23 mouse cellular contexts compared by ENCODE assay signal in genomic region chr7:74471740-74472139, GRCm38 (mm10).
DNase-seq lines count a peak whose midpoint lies in the region; ATAC-seq and TF ChIP-seq lines count a peak whose summit lies in the region.
"Had no signal": no experiment of that assay in that cellular context is flagged by ENCODE, and none has a peak within 500 bp of the region (broad histone marks: within the 10 kb centered on the region; RNA-seq: fewer than 3 reads in every experiment).

No protein-coding gene starts in this region.

- H3K9me3 ChIP-seq in forebrain, embryonic 15.5 days = no peaks in the 10 kb centered on the region
- no peaks in the 10 kb centered on the region for H3K9me3 ChIP-seq in forebrain, embryonic 12.5 days
- H3K9me3 ChIP-seq: embryonic facial prominence, embryonic 13.5 days; heart, embryonic 15.5 days; hindbrain, embryonic 15.5 days had no signal

- TF ChIP-seq CTCF in olfactory bulb, adult 2 months (IDR thresholded peaks at IDR 0.05; ENCODE audit: insufficient read depth, low read depth, low read length) = no peak

- no peak overlapping the region for H3K9ac ChIP-seq in forebrain, embryonic 15.5 days (replicated peaks)
- no peak overlapping the region for H3K9ac ChIP-seq in forebrain, embryonic 12.5 days
- H3K9ac ChIP-seq: embryonic facial prominence, embryonic 13.5 days; heart, embryonic 15.5 days; hindbrain, embryonic 15.5 days had no signal

- H3K4me3 ChIP-seq in forebrain, embryonic 15.5 days = no peak overlapping the region
- H3K4me3 ChIP-seq in forebrain, embryonic 12.5 days (replicated peaks) = no peak overlapping the region
- no peak overlapping the region for H3K4me3 ChIP-seq in olfactory bulb, adult 2 months (ENCODE audit: insufficient read depth, low read depth, low read length)
- H3K4me3 ChIP-seq: embryonic facial prominence, embryonic 13.5 days; gastrocnemius, adult 2 months; heart, embryonic 15.5 days; hindbrain, embryonic 15.5 days had no signal

- DNase-seq in brain, adult 2 months (ENCODE audit: low read depth, low spot score) = peak; percentile 54
- no peak for DNase-seq in embryo, embryonic 10.5 days (ENCODE audit: low spot score)
- DNase-seq: adrenal gland, postnatal 14 days; cerebellum, adult 11 months; cerebellum, adult 8-10 months; cerebellum, postnatal 14 days; gastrocnemius, adult 2 months; gastrocnemius, postnatal 36 days; heart, adult 18-20 months; heart, postnatal 14 days; kidney, adult 8-10 months had no signal

- H3K27ac ChIP-seq in forebrain, embryonic 15.5 days (replicated peaks) = no peak overlapping the region
- H3K27ac ChIP-seq in forebrain, embryonic 12.5 days = no peak overlapping the region
- H3K27ac ChIP-seq in olfactory bulb, adult 2 months (ENCODE audit: insufficient read depth, low read depth, low read length) = 0 out of 2 replicates have a peak overlapping the region, but pooled peaks have one; percentile 5
- H3K27ac ChIP-seq: embryonic facial prominence, embryonic 13.5 days; gastrocnemius, adult 2 months; heart, embryonic 15.5 days; hindbrain, embryonic 15.5 days had no signal

- no peak overlapping the region for H3K4me2 ChIP-seq in forebrain, embryonic 15.5 days (replicated peaks)
- no peak overlapping the region for H3K4me2 ChIP-seq in forebrain, embryonic 12.5 days
- H3K4me2 ChIP-seq: embryonic facial prominence, embryonic 13.5 days; heart, embryonic 11.5 days; heart, embryonic 15.5 days; hindbrain, embryonic 15.5 days had no signal

- no peaks in the 10 kb centered on the region for H3K36me3 ChIP-seq in forebrain, embryonic 15.5 days
- no peaks in the 10 kb centered on the region for H3K36me3 ChIP-seq in forebrain, embryonic 12.5 days (replicated peaks)
- H3K36me3 ChIP-seq: embryonic facial prominence, embryonic 13.5 days; heart, embryonic 15.5 days; hindbrain, embryonic 15.5 days had no signal

- ATAC-seq in forebrain, embryonic 15.5 days (replicated peaks) = peak; percentile 29
- no peak for ATAC-seq in forebrain, embryonic 12.5 days (ENCODE audit: low FRiP score)
- peak; percentile 45 for ATAC-seq in common myeloid progenitor, adult 5-6 weeks (replicated peaks; ENCODE audit: low read depth, poor library complexity, severe bottlenecking)
- ATAC-seq: activated CD4-positive, CD25-positive, alpha-beta regulatory T cell, adult 4 months; intestine, postnatal 0 days; Patski had no signal

- no peaks in the 10 kb centered on the region for H3K4me1 ChIP-seq in forebrain, embryonic 15.5 days
- no peaks in the 10 kb centered on the region for H3K4me1 ChIP-seq in forebrain, embryonic 12.5 days
- H3K4me1 ChIP-seq in olfactory bulb, adult 2 months (ENCODE audit: control insufficient read depth, insufficient read depth, low read length) = 0 out of 2 replicates have a peak, but pooled peaks cover 4% of the 10 kb centered on the region
- H3K4me1 ChIP-seq: hindbrain, embryonic 15.5 days had no signal

- no peaks in the 10 kb centered on the region for H3K27me3 ChIP-seq in forebrain, embryonic 15.5 days
- H3K27me3 ChIP-seq in forebrain, embryonic 12.5 days = no peaks in the 10 kb centered on the region
- H3K27me3 ChIP-seq: CH12.LX; embryonic facial prominence, embryonic 13.5 days; heart, embryonic 15.5 days; hindbrain, embryonic 15.5 days; Patski had no signal

- 72% methylated on average over 7 of the region's 7 CpGs for WGBS in forebrain, embryonic 15.5 days
- WGBS in forebrain, embryonic 12.5 days = 71% methylated on average over 7 of the region's 7 CpGs
- 23% methylated on average over 7 of the region's 7 CpGs for WGBS in olfactory bulb, adult 2 months

- TF ChIP-seq POLR2A in olfactory bulb, adult 2 months (IDR thresholded peaks at IDR 0.05; ENCODE audit: insufficient read depth, low read depth, low read length) = no peak
